Mouse (Mus musculus) heart, embryonic 13.5 days (tissue): ENCODE measurements around the gene Trappc3. TPM values are rescaled to one million over a fixed set of nuclear protein-coding genes. Genes with fewer than 3 reads are reported as not detected.

Source experiments
- ATAC-seq: fragments of 200-750 bp; cut with Nextera tagmentation; 2 replicates; pipeline ENCODE4 v1.8.0; 2017; ENCODE audit warnings: moderate TSS enrichment; ENCODE audit not compliant: insufficient number of reproducible peaks, low FRiP score, low TSS enrichment; ENCODE audit errors: extremely low read depth
- H3K27ac ChIP-seq: fragments of 300-500 bp; sonication (generic); replicated peaks from 2 replicates; pipeline ENCODE4 v1.5.1; 2015; ENCODE audit warnings: moderate library complexity, mild to moderate bottlenecking, inconsistent platforms
- H3K27me3 ChIP-seq: fragments of 300-500 bp; sonication (generic); replicated peaks from 2 replicates; pipeline ENCODE4 v1.6.1; 2015; ENCODE audit warnings: mild to moderate bottlenecking, inconsistent platforms
- H3K36me3 ChIP-seq: fragments of 300-500 bp; sonication (generic); 2 replicates; pipeline ENCODE4 v1.6.1; 2015; ENCODE audit warnings: mild to moderate bottlenecking, inconsistent platforms
- H3K4me1 ChIP-seq: fragments of 300-500 bp; sonication (generic); 2 replicates; pipeline ENCODE4 v1.6.1; 2015; ENCODE audit warnings: inconsistent platforms
- H3K4me2 ChIP-seq: fragments of 300-500 bp; sonication (generic); 2 replicates; pipeline ENCODE4 v1.6.1; 2015; ENCODE audit warnings: inconsistent platforms, mild to moderate bottlenecking, moderate library complexity
- H3K4me3 ChIP-seq: fragments of 300-500 bp; sonication (generic); 2 replicates; pipeline ENCODE4 v1.5.1; 2015; ENCODE audit warnings: moderate library complexity, mild to moderate bottlenecking, inconsistent platforms
- H3K9ac ChIP-seq: fragments of 300-500 bp; sonication (generic); 2 replicates; pipeline ENCODE4 v1.6.1; 2015; ENCODE audit warnings: inconsistent platforms, mild to moderate bottlenecking, moderate library complexity
- H3K9me3 ChIP-seq: fragments of 300-500 bp; sonication (generic); 2 replicates; pipeline ENCODE4 v1.6.1; 2016; ENCODE audit warnings: inconsistent platforms
- WGBS: fragments of 180-500 bp; shearing (Covaris S2); methylation state at CpG from one replicate; pipeline ENCODE4 v1.1.7; 2015; ENCODE audit warnings: mixed read lengths; 5-methylcytosine and 5-hydroxymethylcytosine counted together
- polyA plus RNA-seq: library from polyadenylated mRNA; unstranded; fragments of >200 nt; fragmentation: Nextera tagmentation; extraction: Ambion mirVana; gene quantifications from 2 replicates; pipeline ENCODE4 v1.2.1, GENCODE M21; 2015

Trappc3 gene
- polyA plus RNA-seq, 1 experiment from 2014 or later, result 68.5 TPM

DNA sequence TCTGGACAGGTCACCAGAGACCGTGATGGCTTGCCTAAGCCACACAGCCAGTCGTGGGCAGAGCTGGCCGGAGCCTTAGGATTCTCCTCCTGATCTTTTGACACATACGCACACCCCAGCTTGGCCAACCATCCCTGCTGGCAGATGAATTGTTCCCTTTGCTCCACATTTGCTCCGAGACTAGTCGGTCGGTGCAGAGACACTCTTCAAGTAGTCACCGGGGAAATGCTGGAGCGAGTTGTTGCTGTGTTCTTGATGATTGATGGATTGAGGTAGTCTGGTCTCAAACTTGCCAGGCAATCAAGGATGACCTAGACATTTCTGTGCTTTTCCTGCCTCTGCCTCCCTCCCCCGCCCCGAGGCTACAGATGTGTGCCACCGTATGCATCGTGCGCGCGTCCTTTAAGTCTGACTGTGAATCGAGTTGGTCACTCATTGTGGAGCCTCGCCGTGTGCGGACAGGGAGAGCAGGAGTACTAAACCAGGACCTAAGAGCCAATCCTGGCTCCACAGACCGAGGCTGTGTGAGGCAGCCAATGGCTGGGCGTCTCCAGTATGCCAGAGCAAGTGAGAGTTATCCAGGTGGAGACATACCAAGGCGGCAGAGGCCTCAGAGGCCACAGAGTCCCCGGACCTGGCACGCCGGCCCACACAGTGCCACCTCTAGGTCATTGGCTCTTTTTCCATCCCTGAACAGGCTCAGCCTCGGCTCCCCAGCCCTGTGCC is 39.6 kb downstream of the Trappc3 start:
- Histone ChIP-seq H3K27ac (no peak overlapping the region), H3K4me3 (peak overlapping the region; percentile 47), H3K9me3 (no peaks in the 10 kb centered on the region), H3K36me3 (no peaks in the 10 kb centered on the region), H3K9ac (peak overlapping the region; percentile 58; the same call in 1 of the 2 replicates), H3K4me1 (peaks cover 26% of the 10 kb centered on the region), H3K27me3 (peaks cover 74% of the 10 kb centered on the region), H3K4me2 (peak overlapping the region; percentile 70)
- WGBS, result 5% methylated on average over 27 of the region's 27 CpGs
- ATAC-seq, result no peak

- Histone ChIP-seq H3K9me3 (no peaks in the 10 kb centered on the region), H3K9ac (no peak overlapping the region), H3K4me2 (no peak overlapping the region), H3K4me3 (no peak overlapping the region), H3K4me1 (peaks cover 19% of the 10 kb centered on the region), H3K27me3 (peaks cover 59% of the 10 kb centered on the region), H3K27ac (no peak overlapping the region), H3K36me3 (no peaks in the 10 kb centered on the region)
- no peak for ATAC-seq
- WGBS, result 57% methylated on average over 4 of the region's 4 CpGs
Observed at GRCm38 (mm10) chr4:126303877-126304276, 41.8 kb downstream of the Trappc3 start.

DNA sequence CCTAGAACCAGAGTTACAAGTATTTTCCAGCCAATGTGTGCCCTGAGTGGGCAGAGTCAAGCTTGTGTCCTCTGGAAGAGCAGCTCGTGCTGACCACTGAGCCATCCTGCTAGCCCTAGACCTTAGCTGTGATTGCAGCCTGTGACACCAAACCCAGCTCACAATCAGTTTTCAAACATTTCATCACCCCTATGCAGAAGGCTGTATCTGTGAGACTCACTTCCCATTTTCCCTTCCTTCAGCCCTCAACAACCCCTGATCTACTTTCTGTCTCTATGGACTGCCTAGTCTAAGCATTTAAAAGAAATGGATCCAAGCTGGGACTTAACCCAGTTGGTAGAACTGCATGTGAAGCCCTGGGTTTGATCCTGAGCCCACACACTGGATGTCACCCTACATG is 43.3 kb downstream of the Trappc3 start:
- H3K36me3 ChIP-seq, result no peaks in the 10 kb centered on the region
- H3K9ac ChIP-seq, result no peak overlapping the region
- no peaks in the 10 kb centered on the region for H3K9me3 ChIP-seq
- no peak overlapping the region for H3K27ac ChIP-seq
- H3K4me2 ChIP-seq, result no peak overlapping the region
- peaks cover 23% of the 10 kb centered on the region for H3K4me1 ChIP-seq
- peaks cover 50% of the 10 kb centered on the region for H3K27me3 ChIP-seq
- WGBS, result 91% methylated on average over 1 of the region's 1 CpGs
- ATAC-seq, result no peak
- no peak overlapping the region for H3K4me3 ChIP-seq

GRCm38 (mm10) chr4:126306058-126306457 is 43.9 kb downstream of the Trappc3 start:
- ATAC-seq, result no peak

GRCm38 (mm10) chr4:126306827-126307226 is 44.7 kb downstream of the Trappc3 start:
- Histone ChIP-seq H3K4me1 (peaks cover 9% of the 10 kb centered on the region), H3K4me2 (no peak overlapping the region), H3K36me3 (no peaks in the 10 kb centered on the region), H3K9me3 (no peaks in the 10 kb centered on the region), H3K9ac (no peak overlapping the region), H3K4me3 (no peak overlapping the region), H3K27me3 (peaks cover 36% of the 10 kb centered on the region), H3K27ac (no peak overlapping the region)
- no peak for ATAC-seq
- 19% methylated on average over 2 of the region's 2 CpGs for WGBS

More at GRCm38 (mm10) chr4:126306058-126306457, 43.9 kb downstream of the Trappc3 start:
- no peaks in the 10 kb centered on the region for H3K9me3 ChIP-seq
- no peak overlapping the region for H3K9ac ChIP-seq
- no peaks in the 10 kb centered on the region for H3K36me3 ChIP-seq
- 83% methylated on average over 6 of the region's 6 CpGs for WGBS
- H3K4me3 ChIP-seq, result no peak overlapping the region
- no peak overlapping the region for H3K4me2 ChIP-seq
- H3K4me1 ChIP-seq, result peaks cover 17% of the 10 kb centered on the region
- no peak overlapping the region for H3K27ac ChIP-seq
- H3K27me3 ChIP-seq, result peaks cover 44% of the 10 kb centered on the region

DNA sequence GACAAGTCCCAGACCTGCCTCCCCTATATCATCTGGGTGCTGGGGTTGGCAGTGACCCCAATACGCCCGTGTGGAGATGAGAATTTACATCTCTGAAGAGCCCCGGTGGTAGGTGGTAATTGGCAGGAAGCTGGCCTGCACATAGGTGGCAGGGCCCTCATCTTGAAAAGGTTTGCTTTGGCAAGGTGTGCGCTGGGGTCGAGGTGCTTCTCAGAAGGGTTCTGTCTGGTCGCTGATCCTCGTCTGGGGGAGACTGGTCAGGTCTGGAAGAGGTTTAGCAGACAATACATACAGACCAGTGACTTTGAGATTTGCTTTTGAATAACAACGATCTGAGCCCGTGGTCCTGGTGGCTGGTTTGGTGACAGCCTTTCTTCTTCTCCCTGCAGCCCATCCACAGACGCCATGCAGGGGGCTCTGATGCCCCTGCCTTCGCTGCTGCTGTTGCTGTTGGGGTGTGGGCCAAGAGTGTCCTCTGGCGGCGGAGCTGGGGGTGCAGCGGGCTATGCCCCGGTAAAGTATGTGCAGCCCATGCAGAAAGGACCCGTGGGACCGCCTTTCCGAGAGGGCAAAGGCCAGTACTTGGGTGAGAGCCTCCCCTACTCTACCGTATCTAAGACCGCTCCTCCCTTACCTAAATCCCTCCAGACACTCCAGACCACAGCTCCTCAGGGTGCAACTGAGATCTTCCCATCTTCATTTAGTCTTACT is 47.2 kb downstream of the Trappc3 start:
- Histone ChIP-seq H3K9me3 (no peaks in the 10 kb centered on the region), H3K27me3 (peaks cover 11% of the 10 kb centered on the region), H3K4me2 (peak overlapping the region; percentile 54), H3K9ac (no peak overlapping the region), H3K4me3 (0 out of 2 replicates have a peak overlapping the region, but pooled peaks have one; percentile 1), H3K4me1 (peaks cover 21% of the 10 kb centered on the region), H3K27ac (no peak overlapping the region), H3K36me3 (no peaks in the 10 kb centered on the region)
- no peak for ATAC-seq
- 15% methylated on average over 20 of the region's 20 CpGs for WGBS

GRCm38 (mm10) chr4:126309922-126310309 is 47.8 kb downstream of the Trappc3 start:
- Histone ChIP-seq H3K27me3 (peaks cover 11% of the 10 kb centered on the region), H3K36me3 (0 out of 2 replicates have a peak, but pooled peaks cover 3% of the 10 kb centered on the region), H3K9me3 (no peaks in the 10 kb centered on the region), H3K9ac (no peak overlapping the region), H3K4me3 (0 out of 2 replicates have a peak overlapping the region, but pooled peaks have one; percentile 1), H3K4me1 (peaks cover 26% of the 10 kb centered on the region), H3K27ac (no peak overlapping the region), H3K4me2 (peak overlapping the region; percentile 54)
- no peak; the same call in 1 of the 2 replicates for ATAC-seq
- under 1% methylated on average over 7 of the region's 7 CpGs for WGBS

GRCm38 (mm10) chr4:126310344-126310743 is 48.2 kb downstream of the Trappc3 start:
- peaks cover 29% of the 10 kb centered on the region for H3K4me1 ChIP-seq
- H3K4me3 ChIP-seq, result no peak overlapping the region
- H3K9me3 ChIP-seq, result no peaks in the 10 kb centered on the region
- H3K4me2 ChIP-seq, result no peak overlapping the region
- no peak for ATAC-seq
- H3K27ac ChIP-seq, result no peak overlapping the region
- WGBS, result 70% methylated on average over 7 of the region's 7 CpGs
- no peak overlapping the region for H3K9ac ChIP-seq
- H3K27me3 ChIP-seq, result peaks cover 11% of the 10 kb centered on the region
- H3K36me3 ChIP-seq, result peaks cover 6% of the 10 kb centered on the region; the same call in 1 of the 2 replicates

- 86% methylated on average over 16 of the region's 16 CpGs for WGBS
- no peak overlapping the region for H3K4me2 ChIP-seq
- peaks cover 11% of the 10 kb centered on the region for H3K27me3 ChIP-seq
- no peaks in the 10 kb centered on the region for H3K9me3 ChIP-seq
- peaks cover 35% of the 10 kb centered on the region for H3K4me1 ChIP-seq
- H3K9ac ChIP-seq, result no peak overlapping the region
- H3K4me3 ChIP-seq, result no peak overlapping the region
- no peak for ATAC-seq
- H3K36me3 ChIP-seq, result peaks cover 20% of the 10 kb centered on the region
- no peak overlapping the region for H3K27ac ChIP-seq
Observed at GRCm38 (mm10) chr4:126311566-126312200, 49.6 kb downstream of the Trappc3 start.

GRCm38 (mm10) chr4:126313202-126313601 is 51.1 kb downstream of the Trappc3 start:
- no peak overlapping the region for H3K4me3 ChIP-seq
- peaks cover 35% of the 10 kb centered on the region for H3K36me3 ChIP-seq
- no peak overlapping the region for H3K27ac ChIP-seq
- H3K9me3 ChIP-seq, result no peaks in the 10 kb centered on the region
- H3K27me3 ChIP-seq, result peaks cover 11% of the 10 kb centered on the region
- peaks cover 35% of the 10 kb centered on the region for H3K4me1 ChIP-seq
- ATAC-seq, result no peak
- H3K4me2 ChIP-seq, result no peak overlapping the region
- 0 out of 2 replicates have a peak overlapping the region, but pooled peaks have one; percentile 13 for H3K9ac ChIP-seq
- 32% methylated on average over 5 of the region's 5 CpGs for WGBS

DNA sequence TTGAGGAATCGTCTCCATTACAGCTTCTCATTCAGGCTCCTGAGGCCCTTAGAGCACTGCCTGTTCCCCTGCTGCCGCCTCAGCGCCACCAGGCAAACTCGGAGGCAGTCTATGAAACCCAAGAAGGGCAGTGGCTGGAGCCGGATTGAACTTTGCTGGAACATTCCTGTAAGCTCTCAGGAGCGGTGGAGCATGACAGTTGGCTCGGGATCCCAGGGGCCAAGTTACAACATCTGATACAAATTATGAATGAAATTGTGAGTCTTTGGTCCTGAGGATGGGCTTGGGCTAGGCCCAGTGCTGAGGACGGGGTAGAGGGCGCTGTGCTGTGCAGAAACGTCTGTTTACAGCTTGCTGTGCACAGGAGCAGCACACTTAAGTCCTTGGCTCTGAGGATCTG is 52.3 kb downstream of the Trappc3 start:
- ATAC-seq, result no peak
- WGBS, result 60% methylated on average over 10 of the region's 10 CpGs
- H3K4me1 ChIP-seq, result peaks cover 32% of the 10 kb centered on the region
- no peak overlapping the region for H3K27ac ChIP-seq
- no peaks in the 10 kb centered on the region for H3K9me3 ChIP-seq
- no peak overlapping the region for H3K4me2 ChIP-seq
- no peak overlapping the region for H3K4me3 ChIP-seq
- H3K9ac ChIP-seq, result no peak overlapping the region
- H3K36me3 ChIP-seq, result peaks cover 40% of the 10 kb centered on the region
- H3K27me3 ChIP-seq, result peaks cover 2% of the 10 kb centered on the region
